Mouse (Mus musculus) lung, adult 2 months (tissue): ENCODE data around the gene Srrm4.

Source experiments
- CTCF ChIP-seq: fragments of 200-500 bp; IDR thresholded peaks from 2 replicates; pipeline ENCODE4 v1.5.1; 2011; ENCODE audit warnings: mild to moderate bottlenecking, low read length, control low read depth; ENCODE audit not compliant: insufficient read depth
- POLR2A ChIP-seq: fragments of 200-500 bp; IDR thresholded peaks from 2 replicates; pipeline ENCODE4 v1.6.1; 2011; ENCODE audit warnings: low read depth, mild to moderate bottlenecking, control low read depth, low read length, borderline replicate concordance; ENCODE audit errors: extremely low read depth

GRCm38 (mm10) chr5:116559091-116559490 is 32.5 kb downstream of the Srrm4 start:
- TF ChIP-seq CTCF, result no peak
- TF ChIP-seq POLR2A, result no peak
